Mouse (Mus musculus) spleen, embryonic (tissue): ENCODE measurements at regions not wholly inside any gene's neighbourhood (a gene's known extent, or its start where the extent isn't known, plus 50 kb on each side); places are given as distances from the start of the nearest gene placed in this dataset.

ENCODE experiments used
- CTCF ChIA-PET: fragments of 350-600 bp; sonication (Branson Sonifier 250); formaldehyde crosslinking; loops from one replicate; lab custom pipeline; 2022; lab: Charles Lee

DNA sequence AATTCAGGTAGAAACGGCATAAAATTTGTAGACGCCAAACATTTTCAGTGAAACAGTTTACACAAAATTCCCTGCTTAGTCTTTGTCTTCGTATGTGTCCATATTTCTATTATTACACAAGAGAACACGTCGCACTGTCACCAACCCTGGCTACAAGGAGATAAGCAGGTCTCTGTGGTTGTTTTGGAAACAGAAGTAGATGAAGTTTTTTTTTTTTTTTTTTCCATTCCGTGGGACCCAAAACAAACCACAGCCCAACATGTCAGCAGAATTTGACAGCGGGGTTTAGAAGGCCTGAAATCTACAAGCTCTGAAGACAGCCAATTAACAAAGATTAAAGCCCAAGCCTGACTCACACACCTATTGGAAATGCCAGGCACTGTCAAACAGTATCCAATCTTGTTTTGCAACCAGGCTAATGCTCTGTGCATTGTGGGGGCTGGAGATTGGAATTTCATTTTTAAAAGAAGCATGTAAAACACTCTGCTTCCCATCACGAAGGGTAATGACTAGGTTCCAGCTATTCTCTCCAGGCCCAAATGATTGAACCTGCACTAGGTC lies 428.5 kb upstream of the Btbd3 start:
- CTCF ChIA-PET, result no interaction called here

DNA sequence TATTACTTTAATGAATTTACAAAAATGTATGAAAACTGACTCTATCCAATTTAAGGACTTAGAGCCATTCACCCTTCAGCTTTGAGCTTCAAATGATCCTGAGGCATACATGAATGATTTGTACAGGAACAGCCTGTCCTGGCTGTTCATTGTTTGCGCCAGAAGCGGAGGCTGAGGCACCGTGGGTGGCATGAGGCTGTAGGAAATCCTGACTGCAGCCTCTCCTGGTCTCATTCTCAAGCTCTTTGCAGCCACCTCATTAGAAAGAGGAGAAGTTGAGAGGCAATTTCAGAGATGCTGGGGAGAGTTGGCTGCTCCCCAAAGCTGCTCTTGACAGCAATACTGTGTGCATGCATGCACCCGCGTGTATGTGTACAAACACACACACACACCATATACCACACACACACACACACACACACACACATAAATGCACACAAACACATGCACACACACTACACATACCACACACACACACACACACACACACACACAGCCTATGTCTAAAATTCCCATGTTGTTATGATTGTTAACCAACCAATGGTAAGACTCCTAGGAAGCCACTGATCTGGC lies 434.9 kb upstream of the Btbd3 start:
- CTCF ChIA-PET, result no interaction called here

DNA sequence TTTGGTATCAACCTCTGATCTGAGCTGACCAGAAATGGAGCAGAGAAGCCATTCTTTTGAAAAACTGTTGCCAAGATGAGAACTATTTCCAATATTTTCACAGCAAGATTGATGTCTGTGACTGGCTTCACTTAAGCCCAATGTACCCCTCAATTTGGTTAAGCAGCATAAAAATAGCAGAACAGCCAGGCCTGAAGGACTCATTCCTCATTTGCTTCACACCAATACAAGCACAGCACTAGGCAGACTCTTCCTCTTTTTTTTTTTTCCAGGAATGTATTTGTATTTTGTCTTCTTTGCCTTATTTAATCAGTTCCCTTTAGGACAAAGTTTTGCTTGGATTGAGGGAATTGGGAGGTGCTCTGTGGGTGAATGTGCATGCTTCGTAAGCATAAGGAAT lies 441.4 kb upstream of the Btbd3 start:
- CTCF ChIA-PET, result no interaction called here

DNA sequence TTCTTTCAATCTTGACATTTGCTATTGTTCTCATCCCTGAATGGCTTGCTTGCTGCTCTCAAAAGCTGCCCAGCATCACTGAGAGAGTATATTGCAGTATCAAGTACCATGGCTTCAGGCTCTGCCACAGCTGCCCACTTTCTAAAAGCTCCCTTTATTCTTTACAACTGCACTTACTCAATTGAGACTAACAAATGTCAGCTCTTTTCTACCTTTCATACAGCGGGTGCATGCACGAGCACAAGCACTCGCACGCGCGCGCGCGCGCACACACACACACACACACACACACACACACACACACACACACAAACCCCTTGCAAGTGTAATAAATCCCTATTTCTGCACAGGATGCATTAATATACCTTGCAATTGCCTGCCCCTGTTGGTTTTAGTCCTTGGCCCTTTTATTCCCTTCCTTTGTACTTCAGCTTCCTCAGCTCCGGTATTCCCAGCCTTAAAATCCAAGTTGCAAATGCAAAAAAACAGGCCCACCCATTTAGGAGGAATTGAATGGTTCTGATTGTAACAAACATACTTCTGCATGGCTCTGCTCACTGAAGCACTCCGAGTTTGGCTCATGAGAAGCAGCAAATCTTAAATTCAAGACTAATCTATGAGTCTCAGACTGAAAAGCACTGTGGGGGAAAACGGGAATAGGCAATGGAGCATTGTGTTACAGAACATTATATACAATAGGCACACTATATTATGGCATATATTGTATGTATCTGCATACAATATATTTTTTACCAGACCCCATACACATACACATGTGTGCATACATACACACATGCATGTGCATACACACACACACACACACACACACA lies 447.7 kb upstream of the Btbd3 start:
- CTCF ChIA-PET, result no interaction called here

DNA sequence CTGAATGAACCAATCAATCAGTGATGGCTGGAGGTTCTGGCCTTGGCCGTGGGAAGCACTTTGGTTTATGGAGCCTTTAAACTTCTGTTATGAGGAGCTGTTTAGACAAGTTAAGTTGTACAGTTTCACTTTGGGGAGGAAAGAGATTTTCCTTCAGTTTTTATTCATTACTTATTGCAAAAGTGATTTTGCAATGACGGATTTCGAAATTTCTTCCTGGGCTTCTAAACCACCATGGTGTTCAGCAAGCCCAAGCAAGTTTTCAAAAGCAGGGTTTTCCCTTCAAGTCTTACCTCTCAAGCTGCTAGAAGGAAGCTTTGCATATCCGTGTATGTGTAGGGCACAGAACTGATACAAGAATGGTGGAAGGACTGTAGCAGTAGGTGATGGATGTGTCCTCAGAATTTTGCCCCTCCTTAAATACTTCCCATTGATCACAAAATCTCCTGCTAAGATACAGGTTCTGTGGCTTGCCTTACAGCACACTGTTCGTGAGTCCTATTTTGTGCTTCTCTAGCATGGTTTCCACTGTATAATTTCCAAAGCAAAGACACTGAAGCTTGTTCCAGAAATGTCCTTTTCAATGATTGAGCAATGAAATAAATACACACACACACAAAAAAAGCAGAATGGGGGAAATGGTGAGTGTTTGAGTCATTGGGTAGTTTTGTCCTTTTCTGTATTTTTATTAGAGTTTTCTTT lies 448.6 kb upstream of the Btbd3 start:
- CTCF ChIA-PET, result no interaction called here

DNA sequence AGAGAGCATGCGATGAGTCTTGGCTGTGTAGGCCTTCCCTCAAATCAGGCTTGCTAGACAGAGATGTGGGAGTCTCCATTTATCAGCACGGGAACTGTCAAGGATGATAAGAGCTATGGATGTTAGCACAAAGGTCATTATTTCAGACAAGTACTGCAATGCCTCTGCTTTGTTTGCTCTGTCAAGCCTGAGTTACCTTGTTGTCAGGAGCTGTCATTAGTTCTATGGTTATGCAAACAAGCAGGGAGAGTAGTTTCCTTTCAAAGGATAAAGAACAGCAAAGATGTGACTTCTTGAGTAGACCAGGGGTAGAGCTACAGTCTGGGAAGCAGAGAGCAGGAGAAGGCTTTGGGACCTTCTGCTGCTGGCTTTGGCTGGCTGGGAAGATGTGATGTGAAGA lies 461.5 kb upstream of the Btbd3 start:
- CTCF ChIA-PET, result no interaction called here

DNA sequence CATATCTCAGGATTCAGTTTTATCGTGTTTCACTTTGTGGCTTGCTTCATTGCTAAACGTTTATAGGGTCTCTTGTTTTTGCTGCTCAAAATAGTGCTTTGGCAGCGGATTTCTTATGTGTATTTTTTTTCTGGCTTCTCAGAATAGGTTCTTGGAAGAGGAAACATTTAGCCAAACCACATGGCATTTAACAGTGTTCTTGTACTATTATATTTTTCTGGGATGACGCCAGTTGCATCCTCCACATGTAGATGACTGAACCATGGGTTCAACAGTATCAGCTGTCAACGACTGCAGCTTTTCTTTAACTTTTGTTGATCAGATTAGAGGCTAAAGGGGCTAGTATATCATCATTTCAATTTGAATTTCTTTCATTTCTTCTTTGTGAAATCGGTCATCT lies 472.3 kb upstream of the Btbd3 start:
- CTCF ChIA-PET, result no interaction called here

DNA sequence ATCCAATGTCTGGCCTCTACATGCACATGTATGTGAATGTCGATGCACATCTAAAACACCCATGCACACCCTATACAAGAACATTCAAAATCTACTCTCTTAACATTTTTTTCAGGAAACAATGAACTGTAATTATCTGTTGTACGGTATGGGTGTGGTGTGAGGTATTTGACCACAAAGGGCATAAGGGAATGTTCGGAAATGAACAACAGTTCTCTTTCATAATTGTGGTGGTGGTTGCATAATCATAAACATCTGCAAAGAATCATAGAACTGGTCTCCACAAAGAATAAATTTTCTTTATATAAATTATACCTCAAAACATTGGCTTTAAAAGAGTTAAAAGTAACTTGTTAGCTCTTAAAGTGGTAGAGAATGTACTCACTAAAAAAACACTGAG lies 478.9 kb upstream of the Btbd3 start:
- CTCF ChIA-PET, result no interaction called here

DNA sequence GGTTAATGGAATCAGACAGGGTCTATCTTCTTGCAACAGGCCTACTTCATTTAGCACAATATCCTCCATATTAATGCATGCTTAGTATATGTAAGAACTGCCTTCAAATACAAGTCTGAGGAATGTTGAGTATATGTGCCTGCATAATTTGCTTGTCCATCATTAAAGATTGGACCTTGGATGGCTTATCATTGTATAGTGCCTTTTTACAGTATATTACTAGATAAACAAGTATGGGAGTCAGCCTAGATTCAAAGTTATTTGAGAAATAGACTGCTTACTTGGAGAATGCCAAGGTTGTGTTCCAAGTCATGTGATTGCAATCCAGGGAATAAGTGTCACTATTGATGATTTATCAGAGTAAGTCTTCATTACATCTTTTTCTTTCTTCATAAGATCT lies 491.6 kb upstream of the Btbd3 start:
- CTCF ChIA-PET, result no interaction called here

DNA sequence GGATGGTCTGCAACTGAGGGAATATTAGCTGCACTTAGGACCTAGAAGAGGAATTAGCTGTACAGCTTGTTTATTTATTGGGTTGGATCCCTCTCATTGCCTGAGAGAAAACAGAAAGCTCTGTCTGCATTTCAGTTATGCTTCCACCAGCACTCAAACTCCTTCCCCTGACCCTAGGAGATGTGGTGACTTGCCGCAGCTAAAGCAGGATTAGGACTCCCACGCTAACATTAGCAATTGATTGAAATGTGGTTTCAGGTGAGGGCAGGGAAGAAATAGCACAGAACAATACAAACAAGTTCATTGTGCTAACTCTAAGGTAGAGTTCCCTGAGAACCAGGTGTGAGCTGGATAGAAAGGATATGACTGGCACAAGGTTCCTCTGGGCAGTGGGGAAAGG lies 496.9 kb upstream of the Btbd3 start:
- CTCF ChIA-PET, result no interaction called here

DNA sequence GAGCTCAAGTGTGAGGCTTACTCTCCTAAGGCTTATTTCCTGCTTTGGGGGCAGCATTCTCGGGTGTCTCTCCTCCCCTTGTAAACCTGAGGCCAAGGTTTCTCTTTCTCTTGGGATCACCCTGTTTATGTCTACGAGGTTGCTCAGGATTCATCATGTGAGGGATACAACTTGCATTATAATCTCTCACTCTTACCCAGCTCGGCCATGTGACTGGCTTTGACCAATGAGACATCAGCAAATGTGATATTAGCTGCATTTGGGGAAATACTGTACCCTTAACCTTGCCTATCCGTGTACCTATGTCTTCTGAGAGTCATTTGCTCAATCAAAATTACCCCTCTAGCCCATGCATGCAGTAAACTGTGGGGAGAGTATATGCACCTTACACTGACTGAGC lies 498.0 kb upstream of the Btbd3 start:
- CTCF ChIA-PET, result no interaction called here

DNA sequence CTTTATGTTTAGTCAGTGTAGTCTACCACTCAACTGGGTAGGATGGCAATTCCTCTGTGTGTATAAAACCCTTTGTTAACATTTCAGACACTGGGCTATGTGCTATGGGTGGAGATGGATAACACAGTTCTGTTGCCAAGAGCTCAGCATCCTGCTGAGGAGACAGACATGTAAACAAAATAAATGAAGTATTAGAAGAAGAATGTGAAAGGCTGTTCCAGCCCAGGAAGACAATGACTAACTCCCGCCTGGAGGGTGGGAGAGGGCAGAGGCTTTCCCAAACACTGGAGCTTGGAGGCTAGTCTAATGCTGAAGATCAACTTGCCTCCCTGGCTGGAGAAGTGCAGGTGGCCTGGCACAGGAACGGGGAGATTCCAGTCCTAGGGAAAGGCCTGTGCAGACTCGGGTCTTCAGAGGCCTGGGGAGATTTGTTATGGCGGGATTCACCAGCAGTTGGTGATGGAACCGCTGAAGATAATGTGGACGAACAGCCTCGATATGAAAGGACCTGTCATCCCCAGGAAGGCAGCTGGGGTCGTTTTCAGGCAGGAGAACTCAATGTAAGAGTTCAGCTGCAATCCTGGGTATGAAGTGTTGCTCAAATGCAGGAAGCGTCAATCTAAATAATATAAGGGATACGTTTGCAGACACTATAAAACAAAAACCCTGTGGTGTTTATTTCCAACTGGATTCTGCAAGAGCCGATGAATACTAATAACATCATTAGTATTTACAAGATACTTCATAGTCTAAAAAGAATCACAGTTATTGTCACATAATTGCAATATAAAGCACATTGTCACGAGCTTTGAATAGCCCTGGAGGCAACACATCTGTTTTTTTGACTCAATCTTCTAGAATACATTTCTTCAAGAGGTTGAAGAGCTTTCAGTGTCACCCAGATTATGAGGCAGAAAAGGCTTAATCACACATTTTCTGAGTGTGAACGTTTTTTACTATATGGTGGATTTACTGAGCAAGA lies 498.8 kb upstream of the Btbd3 start:
- CTCF ChIA-PET, result no interaction called here

DNA sequence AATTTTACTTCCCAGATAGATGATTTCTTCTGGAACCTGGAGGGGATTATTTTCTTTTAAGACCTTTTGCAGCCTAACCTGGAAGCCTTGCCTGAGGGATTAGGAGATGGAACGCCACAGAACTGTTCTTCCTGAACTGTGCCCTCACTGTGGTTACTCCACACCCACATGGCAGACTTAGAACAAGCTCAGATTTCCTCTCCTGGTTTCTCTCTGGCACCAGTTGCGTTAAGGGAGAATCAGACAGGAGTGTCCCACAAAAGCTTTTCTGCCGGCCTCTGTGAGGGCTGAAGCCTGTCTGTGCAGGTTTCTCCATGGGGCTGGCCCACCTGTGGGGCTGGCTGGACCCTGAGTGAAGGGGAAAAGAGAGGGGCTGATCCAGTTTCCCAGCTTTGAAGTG lies 500.1 kb upstream of the Btbd3 start:
- CTCF ChIA-PET, result no interaction called here

DNA sequence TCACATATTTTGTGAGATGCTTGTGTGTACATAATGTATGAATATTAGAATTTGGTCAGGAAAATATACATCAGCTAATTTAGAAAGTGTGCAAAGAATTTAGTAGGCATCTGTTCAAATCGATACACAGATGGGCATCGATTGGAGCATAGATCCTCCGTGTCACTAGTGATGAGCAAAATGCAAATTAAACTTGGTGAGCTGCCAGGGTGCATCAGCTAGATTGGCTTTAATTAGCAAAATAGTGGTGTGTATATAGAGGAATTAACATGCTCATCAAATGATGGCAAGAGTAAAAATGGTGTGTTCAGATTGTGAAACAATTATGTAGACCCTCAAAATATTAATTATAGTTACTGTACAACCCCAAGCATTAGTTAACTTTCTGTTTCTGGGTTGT lies 501.9 kb upstream of the Btbd3 start:
- CTCF ChIA-PET, result no interaction called here

DNA sequence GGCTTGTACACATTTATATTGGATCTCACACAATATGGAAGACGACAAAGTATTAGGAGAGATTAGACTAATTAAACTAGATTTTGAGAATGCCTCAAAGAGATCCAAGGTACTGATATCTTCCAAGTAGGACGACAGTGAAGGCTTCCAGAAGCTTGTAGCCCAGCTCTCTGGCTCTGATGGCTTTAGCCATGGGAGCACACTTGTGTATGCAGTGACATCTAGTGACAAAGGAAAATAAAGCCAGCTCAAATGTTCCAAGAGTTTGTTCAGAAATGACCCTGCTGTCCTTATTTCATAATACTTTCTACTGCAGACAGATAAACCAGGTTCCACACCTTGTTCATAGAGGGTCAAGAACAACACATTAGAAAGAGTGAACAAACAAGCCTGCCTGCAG lies 524.0 kb upstream of the Btbd3 start:
- CTCF ChIA-PET, result no interaction called here

DNA sequence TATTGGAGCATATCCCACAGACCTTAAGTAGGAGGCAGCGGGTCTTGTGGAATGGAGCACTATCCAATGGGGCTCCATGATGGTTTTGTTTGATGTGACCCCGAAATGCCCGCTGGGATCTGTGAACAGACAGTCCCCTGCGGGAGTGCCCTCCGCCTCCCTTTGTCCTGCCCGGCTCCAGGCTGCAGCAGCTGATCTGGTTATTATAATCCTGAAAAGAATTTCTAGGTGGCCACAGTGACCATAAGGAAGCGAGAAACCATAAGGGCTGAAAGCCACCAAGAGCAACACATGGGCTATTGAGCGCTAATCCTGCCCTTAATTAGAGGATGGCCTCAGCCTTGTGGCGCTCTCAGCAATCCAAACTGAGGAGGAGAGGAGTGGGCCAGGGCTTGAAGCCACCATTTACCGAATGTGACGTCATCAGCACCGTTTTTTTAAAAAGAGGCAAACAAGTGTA lies 525.9 kb upstream of the Btbd3 start:
- CTCF ChIA-PET, result no interaction called here

DNA sequence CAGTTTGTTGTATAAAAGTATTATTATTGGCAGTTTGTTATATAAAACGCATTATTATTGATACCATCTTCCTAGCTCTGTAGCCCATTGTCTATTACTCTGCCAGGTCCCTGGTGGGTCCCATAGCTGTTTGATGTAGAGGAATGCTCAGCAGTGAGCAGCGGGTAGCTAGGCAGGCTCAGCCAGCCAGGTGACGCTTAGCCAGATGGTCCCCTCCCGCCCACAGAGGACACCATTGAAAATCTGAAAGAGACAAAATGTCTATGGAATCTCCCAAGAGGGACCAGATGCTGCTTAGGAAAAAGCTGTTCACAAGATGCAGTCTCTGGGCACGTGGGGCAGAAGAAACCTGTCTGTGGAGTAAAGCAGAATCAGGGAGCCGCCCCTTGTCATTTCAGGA lies 526.5 kb upstream of the Btbd3 start:
- CTCF ChIA-PET, result no interaction called here

DNA sequence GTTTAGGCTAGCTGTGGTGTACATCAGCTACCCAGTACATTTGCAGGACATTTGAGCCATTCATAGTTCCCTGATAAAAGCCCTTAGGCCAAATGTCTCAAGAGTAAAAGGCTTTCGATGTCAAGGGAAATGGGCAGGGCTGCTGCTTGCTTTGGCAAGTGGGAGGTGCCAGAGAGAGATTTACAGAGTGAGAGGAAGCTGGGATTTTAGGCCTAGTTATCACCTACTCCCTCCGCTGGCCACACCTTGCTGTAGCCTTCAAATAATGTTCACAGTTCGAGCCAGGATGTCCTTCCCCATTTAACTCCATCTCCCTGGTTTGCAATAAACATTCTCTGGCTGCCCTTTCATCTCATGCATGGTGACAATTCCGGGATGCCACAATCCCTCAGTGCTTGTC lies 527.2 kb upstream of the Btbd3 start:
- CTCF ChIA-PET, result no interaction called here

DNA sequence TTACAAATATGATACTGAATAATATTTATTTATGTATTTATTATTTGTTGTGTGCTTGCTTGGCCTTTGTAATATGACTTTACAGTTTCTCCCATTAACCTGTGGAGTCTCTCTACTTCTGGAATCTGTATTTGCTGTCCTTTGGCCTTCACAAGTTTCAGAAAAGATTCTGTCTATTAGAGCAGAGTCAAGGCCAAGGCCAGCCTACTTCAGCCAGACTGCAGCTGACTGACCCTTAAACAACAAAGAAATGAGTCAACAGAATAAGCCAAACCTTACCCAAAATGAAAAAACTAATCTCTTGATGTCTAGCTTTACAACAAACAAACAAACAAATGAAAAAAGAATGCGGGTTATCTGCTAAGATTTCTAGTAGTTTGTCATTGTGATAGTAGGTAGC lies 532.7 kb upstream of the Btbd3 start:
- CTCF ChIA-PET, result no interaction called here

DNA sequence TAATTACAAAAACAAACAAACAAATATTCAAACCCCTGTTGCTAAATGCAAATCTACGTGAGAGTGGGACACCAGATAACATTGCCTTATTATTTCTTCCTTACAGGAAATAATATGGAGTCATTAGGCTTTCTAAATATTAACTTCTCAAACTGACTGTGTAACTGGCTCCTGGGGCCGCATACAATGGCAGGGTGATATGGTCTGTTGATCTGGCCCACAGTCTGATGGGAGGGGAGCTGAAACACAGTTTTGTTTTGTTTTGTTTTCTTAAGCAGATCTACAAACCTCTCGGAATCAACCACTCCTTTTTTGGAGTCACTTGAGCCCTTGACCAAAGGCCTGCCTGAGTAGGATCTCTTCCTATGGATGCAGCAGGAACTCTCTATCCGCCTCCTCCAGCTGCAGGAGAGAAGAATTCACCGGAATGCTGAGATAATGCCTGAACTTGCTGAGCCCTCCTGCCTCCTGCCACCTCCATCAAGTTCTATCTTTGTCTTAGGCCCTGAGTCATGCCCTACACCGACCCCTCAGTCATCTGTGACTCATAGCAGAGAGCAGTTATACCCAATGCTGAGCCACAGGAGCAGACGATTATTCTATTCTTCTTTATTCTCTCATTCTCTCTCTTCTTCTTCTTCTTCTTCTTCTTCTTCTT lies 534.5 kb upstream of the Btbd3 start:
- CTCF ChIA-PET, result no interaction called here

DNA sequence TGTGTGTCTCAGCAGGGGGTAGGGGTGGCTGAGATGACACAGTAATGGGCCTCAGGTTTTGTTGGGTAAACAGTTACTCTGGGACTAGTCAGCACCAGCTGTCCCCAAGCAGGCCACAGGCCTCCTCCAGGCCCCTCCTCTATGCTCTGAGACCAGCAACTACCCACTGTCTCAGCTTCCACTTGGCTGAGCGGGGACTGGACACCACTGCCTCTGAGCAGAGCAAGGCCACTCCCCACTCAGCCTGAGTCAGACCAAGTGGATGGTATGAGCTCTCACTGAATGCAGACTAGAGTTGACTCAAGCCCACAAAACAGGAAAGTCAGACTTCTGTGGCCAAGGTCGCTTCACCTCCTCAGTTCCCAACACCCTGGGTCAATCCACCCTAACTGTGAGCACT lies 540.5 kb upstream of the Btbd3 start:
- CTCF ChIA-PET, result no interaction called here
